Mouse (Mus musculus) liver, embryonic 13.5 days (tissue): ENCODE measurements around the gene Wdr34. TPM values are rescaled to one million over a fixed set of nuclear protein-coding genes. Genes with fewer than 3 reads are reported as not detected.
A peak's percentile ranks its signal among the peaks of the same experiment; 100 is the strongest.

Source experiments
- ATAC-seq: fragments of 200-750 bp; cut with Nextera tagmentation; 2 replicates; pipeline ENCODE4 v1.8.0; 2017; ENCODE audit warnings: low read depth, mild to moderate bottlenecking, moderate number of reproducible peaks, moderate library complexity
- DNase-seq: peaks from one replicate; pipeline ENCODE4 v3.0.0; 2022
- H3K27ac ChIP-seq: fragments of 300-500 bp; sonication (generic); 2 replicates; pipeline ENCODE4 v1.5.1; 2015; ENCODE audit warnings: moderate library complexity, mild to moderate bottlenecking, inconsistent platforms
- H3K27me3 ChIP-seq: fragments of 300-500 bp; sonication (generic); 2 replicates; pipeline ENCODE4 v1.6.1; 2015; ENCODE audit warnings: mild to moderate bottlenecking, inconsistent platforms
- H3K36me3 ChIP-seq: fragments of 300-500 bp; sonication (generic); 2 replicates; pipeline ENCODE4 v1.6.1; 2015; ENCODE audit warnings: mild to moderate bottlenecking, inconsistent platforms
- H3K4me1 ChIP-seq: fragments of 300-500 bp; sonication (generic); replicated peaks from 2 replicates; pipeline ENCODE4 v1.6.1; 2015; ENCODE audit warnings: inconsistent platforms
- H3K4me2 ChIP-seq: fragments of 300-500 bp; sonication (generic); 2 replicates; pipeline ENCODE4 v1.6.1; 2015; ENCODE audit warnings: inconsistent platforms, mild to moderate bottlenecking, moderate library complexity
- H3K4me3 ChIP-seq: fragments of 300-500 bp; sonication (generic); replicated peaks from 2 replicates; pipeline ENCODE4 v1.5.1; 2015; ENCODE audit warnings: mild to moderate bottlenecking, inconsistent platforms
- H3K9ac ChIP-seq: fragments of 300-500 bp; sonication (generic); 2 replicates; pipeline ENCODE4 v1.6.1; 2015; ENCODE audit warnings: mild to moderate bottlenecking, inconsistent platforms
- H3K9me3 ChIP-seq: fragments of 300-500 bp; sonication (generic); replicated peaks from 2 replicates; pipeline ENCODE4 v1.6.1; 2016; ENCODE audit warnings: inconsistent platforms
- WGBS: fragments of 180-500 bp; shearing (Covaris S2); methylation state at CpG from one replicate; pipeline ENCODE4 v1.1.7; 2015; ENCODE audit not compliant: insufficient replicate concordance; 5-methylcytosine and 5-hydroxymethylcytosine counted together
- polyA plus RNA-seq: library from polyadenylated mRNA; unstranded; fragments of >200 nt; fragmentation: Nextera tagmentation; extraction: Ambion mirVana; gene quantifications from 2 replicates; pipeline ENCODE4 v1.2.1, GENCODE M21; 2015

The Wdr34 gene
- polyA plus RNA-seq, 1 experiment from 2014 or later: 10.7 TPM

DNA sequence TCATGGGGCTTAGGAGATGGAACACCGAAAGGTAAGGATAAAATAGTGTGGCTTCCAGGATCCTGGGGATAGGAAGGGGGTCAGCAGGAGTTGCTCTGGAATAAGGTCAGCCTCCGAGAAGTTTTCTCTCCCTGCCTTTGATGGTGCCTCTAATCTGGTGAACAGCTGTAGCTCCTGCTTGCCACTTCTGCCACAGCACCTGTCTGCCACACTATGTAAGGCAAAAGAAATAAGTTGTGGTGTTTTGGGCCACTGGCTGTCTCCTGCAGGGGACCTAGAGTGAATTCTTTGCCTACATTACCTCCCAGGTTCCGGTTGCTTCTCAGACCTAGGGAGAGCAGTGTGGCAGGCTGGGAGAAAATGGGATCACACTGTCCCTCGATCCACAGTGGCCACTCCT is 30.1 kb upstream of the Wdr34 start:
- 64% methylated on average over 4 of the region's 4 CpGs for WGBS

DNA sequence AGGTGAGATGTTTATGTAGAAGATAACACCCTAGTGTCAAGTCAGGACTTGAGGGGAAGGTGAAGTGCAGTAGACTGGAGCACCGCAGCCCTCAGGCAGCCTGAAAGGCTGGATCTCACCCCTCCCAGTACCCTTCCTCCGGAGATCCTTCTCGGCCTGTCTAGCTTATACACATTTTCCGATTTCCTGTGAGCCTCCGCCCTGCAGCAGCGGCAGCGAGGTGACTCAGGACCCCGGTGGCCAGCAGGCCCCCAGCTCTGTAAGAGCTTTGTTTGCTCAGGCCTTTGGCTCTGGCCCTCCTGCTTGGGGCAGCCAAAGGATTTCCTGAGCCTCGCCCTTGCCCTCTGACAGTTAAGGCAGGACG is 29.6 kb upstream of the Wdr34 start:
- WGBS: 7% methylated on average over 10 of the region's 10 CpGs
- peak overlapping the region; percentile 79 for H3K9ac ChIP-seq

More for the DNA sequence above, 30.1 kb upstream of the Wdr34 start:
- Histone ChIP-seq H3K9me3 (no peaks in the 10 kb centered on the region), H3K36me3 (peaks cover under 1% of the 10 kb centered on the region; the same call in 1 of the 2 replicates), H3K4me2 (peak overlapping the region; percentile 99), H3K4me3 (no peak overlapping the region), H3K9ac (peak overlapping the region; percentile 79; the same call in 1 of the 2 replicates), H3K27me3 (no peaks in the 10 kb centered on the region), H3K4me1 (peaks cover 31% of the 10 kb centered on the region), H3K27ac (peak overlapping the region; percentile 80)
- DNase-seq: no peak
- ATAC-seq: no peak

DNA sequence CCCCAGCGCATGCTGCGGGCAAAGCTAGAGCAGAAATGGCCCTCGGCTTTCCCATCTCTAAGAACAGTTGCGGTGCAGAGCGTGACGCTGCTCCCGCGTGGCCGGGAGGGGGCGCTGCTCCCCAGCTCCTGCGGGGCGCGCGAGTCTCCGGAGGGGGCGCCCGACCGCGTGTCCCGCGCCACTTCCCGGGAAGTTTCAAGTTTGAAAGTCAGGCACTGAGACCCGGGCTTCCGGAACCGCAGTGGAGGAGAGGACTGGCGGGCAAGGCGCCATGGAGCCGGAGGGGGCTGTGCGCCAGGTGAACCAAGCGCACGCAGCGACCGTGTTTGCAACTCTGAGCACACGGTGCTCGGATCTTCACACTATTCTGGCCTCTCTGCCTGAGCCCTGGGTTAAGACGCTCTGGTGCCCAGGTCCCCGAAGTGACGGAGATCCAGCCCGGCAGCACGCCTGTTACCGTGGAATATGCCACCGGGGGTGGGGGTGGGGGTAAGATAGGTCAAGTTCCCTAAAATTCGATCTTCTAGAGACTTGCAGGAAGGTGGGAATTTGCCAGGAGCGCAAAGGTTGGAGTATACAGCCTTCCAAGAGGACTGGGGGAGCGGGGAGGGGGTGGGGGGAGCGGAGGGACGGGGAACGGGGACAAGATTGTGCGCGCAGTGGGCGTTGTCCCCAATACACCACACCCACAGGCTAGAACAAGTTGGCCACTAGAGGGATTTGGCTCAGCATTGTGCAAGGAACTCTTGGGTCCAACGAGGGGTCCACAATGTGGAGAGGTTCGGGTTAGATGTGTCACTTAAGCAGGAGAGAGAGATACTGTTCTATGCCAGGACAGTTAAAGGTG is 29.0 kb upstream of the Wdr34 start, which contains the start of gene Pkn3:
Gene Pkn3 (plus strand): TSS at position 183 of the 847 bp plus-strand sequence.
- Histone ChIP-seq H3K9ac (peak within 1 kb of the TSS; percentile 79), H3K9me3 (no peaks in the 10 kb centered on the region), H3K4me3 (peak within 1 kb of the TSS; percentile 71), H3K36me3 (peaks cover 11% of the 10 kb centered on the region), H3K27me3 (no peaks in the 10 kb centered on the region), H3K4me1 (peaks cover 31% of the 10 kb centered on the region), H3K27ac (peak within 1 kb of the TSS; percentile 80), H3K4me2 (peak within 1 kb of the TSS; percentile 99)
- ATAC-seq: peak; percentile 65
- under 1% methylated on average over 53 of the region's 53 CpGs for WGBS
- DNase-seq: peak; percentile 70

More for the DNA sequence above, 29.6 kb upstream of the Wdr34 start:
- no peaks in the 10 kb centered on the region for H3K9me3 ChIP-seq
- peak; percentile 34 for ATAC-seq
- peak overlapping the region; percentile 99 for H3K4me2 ChIP-seq
- H3K4me1 ChIP-seq: peaks cover 31% of the 10 kb centered on the region
- peaks cover 4% of the 10 kb centered on the region for H3K36me3 ChIP-seq
- H3K27me3 ChIP-seq: no peaks in the 10 kb centered on the region
- H3K27ac ChIP-seq: peak overlapping the region; percentile 80
- DNase-seq: no peak
- peak overlapping the region; percentile 71 for H3K4me3 ChIP-seq

DNA sequence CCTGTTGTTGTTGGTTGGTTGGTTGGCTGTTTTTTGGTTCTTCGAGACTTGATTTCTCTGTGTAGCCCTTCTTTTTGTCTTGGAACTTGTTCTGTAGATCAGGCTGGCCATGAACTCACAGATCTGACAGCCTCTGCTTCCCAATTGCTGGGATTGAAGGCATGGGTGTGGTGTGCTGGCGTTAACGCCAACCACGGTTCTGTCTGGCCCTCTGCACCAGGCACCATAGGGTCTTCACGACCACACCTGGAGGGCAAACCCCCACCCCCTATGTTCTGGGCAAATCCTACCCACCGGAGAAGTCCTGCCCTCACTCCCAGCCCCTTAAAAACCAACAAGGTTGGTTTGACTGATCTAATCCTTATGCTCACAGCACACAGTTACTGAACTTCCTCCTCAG is 28.3 kb upstream of the Wdr34 start:
- no peak for DNase-seq
- Histone ChIP-seq H3K4me1 (peaks cover 31% of the 10 kb centered on the region), H3K27me3 (no peaks in the 10 kb centered on the region), H3K9me3 (no peaks in the 10 kb centered on the region), H3K36me3 (peaks cover 16% of the 10 kb centered on the region), H3K4me2 (peak overlapping the region; percentile 99), H3K4me3 (peak overlapping the region; percentile 71), H3K27ac (peak overlapping the region; percentile 53; the same call in 1 of the 2 replicates), H3K9ac (peak overlapping the region; percentile 79; the same call in 1 of the 2 replicates)
- 48% methylated on average over 6 of the region's 6 CpGs for WGBS
- ATAC-seq: no peak

DNA sequence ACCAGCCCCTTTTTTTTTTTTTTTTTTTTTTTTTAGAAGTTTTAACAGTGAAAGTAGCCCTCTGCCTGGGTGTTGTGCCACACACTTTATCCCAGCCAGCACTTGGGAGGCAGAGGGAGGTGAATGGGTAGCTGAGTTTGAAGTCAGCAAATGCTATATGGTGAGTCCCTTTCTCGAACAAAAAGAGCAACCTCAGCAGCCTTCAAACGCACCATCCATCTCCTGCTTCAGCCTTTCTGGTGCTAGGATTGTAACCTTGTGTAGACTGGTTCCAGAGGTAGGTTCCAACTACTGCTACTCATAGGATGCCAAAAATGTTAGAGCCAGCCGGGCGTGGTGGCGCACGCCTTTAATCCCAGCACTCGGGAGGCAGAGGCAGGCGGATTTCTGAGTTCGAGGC is 27.8 kb upstream of the Wdr34 start:
- Histone ChIP-seq H3K27ac (no peak overlapping the region), H3K36me3 (peaks cover 19% of the 10 kb centered on the region), H3K9me3 (no peaks in the 10 kb centered on the region), H3K4me3 (no peak overlapping the region), H3K27me3 (no peaks in the 10 kb centered on the region), H3K9ac (no peak overlapping the region), H3K4me2 (no peak overlapping the region), H3K4me1 (peaks cover 31% of the 10 kb centered on the region)
- DNase-seq (no peak), ATAC-seq (no peak)
- 85% methylated on average over 9 of the region's 9 CpGs for WGBS

DNA sequence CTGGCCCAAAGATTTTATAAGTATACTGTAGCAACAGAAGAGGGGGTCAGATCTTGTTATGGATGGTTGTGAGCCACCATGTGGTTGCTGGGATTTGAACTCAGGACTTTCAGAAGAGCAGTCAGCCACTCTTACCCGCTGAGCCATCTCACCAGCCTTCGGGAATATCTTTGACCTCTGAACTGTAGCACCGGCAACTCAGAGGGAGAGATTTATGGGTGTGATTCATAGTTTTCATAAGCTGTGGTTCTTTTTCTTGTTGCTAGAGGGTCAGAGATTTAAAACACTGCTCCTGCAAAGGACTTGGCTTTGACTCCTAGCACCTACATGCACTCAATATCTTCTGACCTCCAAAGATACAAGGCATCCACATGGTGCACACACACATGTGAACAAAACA is 26.9 kb upstream of the Wdr34 start:
- H3K4me2 ChIP-seq: no peak overlapping the region
- WGBS: 64% methylated on average over 3 of the region's 3 CpGs

DNA sequence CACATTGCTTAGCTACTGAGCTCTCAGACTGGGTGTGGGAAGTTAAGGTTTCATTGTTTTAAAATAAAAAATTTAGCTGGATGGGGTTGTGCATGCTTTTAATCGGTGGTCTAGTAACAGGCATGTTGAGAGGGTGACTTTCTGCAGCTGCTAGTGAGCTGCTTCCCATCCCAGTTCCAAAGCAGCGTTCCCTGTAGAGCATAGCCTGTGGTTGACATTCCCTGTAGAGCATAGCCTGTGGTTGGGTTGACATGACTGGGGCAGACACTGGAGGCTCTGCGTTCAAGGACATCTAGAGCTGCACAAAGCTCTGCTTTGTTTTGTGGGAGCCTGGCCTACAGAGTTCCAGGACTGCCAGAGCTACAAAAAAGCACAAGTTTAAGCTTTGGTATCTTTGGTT is 24.6 kb upstream of the Wdr34 start:
- no peak overlapping the region for H3K9ac ChIP-seq
- peaks cover 25% of the 10 kb centered on the region for H3K4me1 ChIP-seq
- no peaks in the 10 kb centered on the region for H3K27me3 ChIP-seq
- H3K9me3 ChIP-seq: no peaks in the 10 kb centered on the region
- no peak overlapping the region for H3K4me3 ChIP-seq
- 72% methylated on average over 3 of the region's 3 CpGs for WGBS
- ATAC-seq (no peak), DNase-seq (no peak)
- peaks cover 44% of the 10 kb centered on the region for H3K36me3 ChIP-seq
- no peak overlapping the region for H3K4me2 ChIP-seq
- H3K27ac ChIP-seq: no peak overlapping the region

More for the DNA sequence above, 26.9 kb upstream of the Wdr34 start:
- DNase-seq (no peak), ATAC-seq (no peak)
- Histone ChIP-seq H3K4me1 (peaks cover 31% of the 10 kb centered on the region), H3K9ac (no peak overlapping the region), H3K4me3 (no peak overlapping the region), H3K9me3 (no peaks in the 10 kb centered on the region), H3K27me3 (no peaks in the 10 kb centered on the region), H3K36me3 (peaks cover 21% of the 10 kb centered on the region), H3K27ac (no peak overlapping the region)

DNA sequence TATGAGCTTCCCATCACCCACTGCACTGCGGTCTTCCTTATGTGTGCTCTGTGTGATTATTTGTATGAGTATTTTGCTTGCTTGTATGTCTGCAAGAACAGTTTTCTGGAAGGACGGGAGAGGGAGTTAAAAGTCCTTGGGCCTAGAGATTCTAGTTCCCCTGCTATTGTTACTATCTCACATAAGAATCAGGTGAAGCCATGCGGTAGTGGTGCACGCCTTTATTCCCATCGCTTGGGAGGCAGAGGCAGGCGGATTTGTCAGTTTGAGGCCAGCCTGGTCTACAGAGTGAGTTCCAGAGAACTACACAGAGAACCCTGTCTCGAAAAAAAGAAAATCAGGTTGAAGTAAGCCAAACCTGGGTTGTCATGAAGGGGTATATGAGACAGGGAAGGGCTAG is 24.2 kb upstream of the Wdr34 start:
- no peak overlapping the region for H3K9ac ChIP-seq
- no peak overlapping the region for H3K4me2 ChIP-seq
- H3K4me3 ChIP-seq: no peak overlapping the region
- no peak overlapping the region for H3K27ac ChIP-seq
- H3K4me1 ChIP-seq: peaks cover 25% of the 10 kb centered on the region
- peaks cover 48% of the 10 kb centered on the region for H3K36me3 ChIP-seq
- H3K9me3 ChIP-seq: no peaks in the 10 kb centered on the region
- no peaks in the 10 kb centered on the region for H3K27me3 ChIP-seq
- WGBS: 60% methylated on average over 7 of the region's 7 CpGs
- ATAC-seq (no peak), DNase-seq (no peak)

DNA sequence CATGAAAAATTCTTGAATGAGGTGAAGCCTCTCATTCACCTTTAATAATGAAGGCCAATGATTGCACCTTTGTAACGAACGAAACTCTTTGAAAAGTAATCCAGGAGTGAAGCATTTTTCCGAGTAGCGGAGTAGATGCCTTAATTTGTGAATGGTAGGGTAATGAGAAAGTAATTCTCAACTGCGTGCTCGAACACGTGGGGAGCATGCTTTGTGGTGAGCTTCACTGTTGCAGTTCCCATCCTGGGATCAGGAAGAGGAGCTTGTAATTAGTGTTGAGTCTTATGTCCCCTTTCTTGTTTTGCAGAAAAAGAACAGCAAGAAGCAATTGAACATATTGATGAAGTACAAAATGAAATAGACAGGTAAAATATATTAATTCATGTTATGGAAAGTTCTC is 19.3 kb upstream of the Wdr34 start:
- H3K9ac ChIP-seq: peak overlapping the region; percentile 97
- no peak for DNase-seq
- 21% methylated on average over 7 of the region's 7 CpGs for WGBS
- ATAC-seq: no peak
- H3K36me3 ChIP-seq: peaks cover 40% of the 10 kb centered on the region
- H3K27me3 ChIP-seq: no peaks in the 10 kb centered on the region
- H3K9me3 ChIP-seq: no peaks in the 10 kb centered on the region
- peak overlapping the region; percentile 98 for H3K4me3 ChIP-seq
- peak overlapping the region; percentile 97 for H3K27ac ChIP-seq
- H3K4me2 ChIP-seq: peak overlapping the region; percentile 98
- peaks cover 49% of the 10 kb centered on the region for H3K4me1 ChIP-seq

DNA sequence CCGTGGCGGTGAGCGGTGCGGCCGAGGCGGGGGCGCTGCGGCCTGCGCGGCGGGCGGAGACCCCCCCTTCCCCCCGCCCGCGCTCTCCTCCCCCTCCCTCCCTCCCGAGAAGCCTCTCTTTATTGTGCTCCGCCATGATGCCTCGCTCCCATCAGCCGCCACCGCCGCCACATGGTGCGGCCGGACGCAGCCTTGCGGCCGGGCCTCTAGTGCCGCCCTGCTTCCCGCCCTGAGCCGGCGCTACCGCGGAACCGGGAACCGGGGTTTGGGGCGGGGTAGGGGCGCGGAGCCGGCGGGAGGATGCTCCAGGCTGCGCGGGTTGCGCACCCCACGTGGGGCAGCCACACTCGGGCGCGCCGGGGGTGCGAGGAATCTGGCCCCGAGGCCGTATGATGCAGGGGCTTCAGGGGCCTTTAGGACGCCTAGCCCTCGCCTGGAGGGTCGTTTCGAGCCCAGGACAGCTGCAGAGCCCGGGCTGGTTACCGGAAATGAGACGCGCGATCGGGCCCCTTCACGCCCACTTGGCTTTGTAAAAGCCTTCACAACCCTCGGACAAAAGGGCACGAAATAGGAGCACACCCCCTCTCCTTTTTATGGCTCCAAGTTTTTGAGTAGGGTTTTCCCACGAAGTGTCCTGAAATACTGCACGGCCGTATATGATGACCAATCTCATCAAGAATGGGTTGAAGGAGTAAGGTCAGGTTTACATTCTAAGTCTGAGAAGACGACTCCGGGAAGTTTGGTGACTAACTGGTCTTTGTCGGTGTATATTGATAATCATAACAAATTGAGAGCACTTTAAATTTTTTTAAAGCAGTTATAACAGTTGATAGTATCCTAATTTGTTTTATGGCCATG is 18.6 kb upstream of the Wdr34 start:
- peaks cover 34% of the 10 kb centered on the region for H3K36me3 ChIP-seq
- peak overlapping the region; percentile 97 for H3K27ac ChIP-seq
- peak overlapping the region; percentile 98 for H3K4me2 ChIP-seq
- ATAC-seq (no peak), DNase-seq (peak; percentile 35)
- peak overlapping the region; percentile 97 for H3K9ac ChIP-seq
- H3K4me3 ChIP-seq: peak overlapping the region; percentile 98
- no peaks in the 10 kb centered on the region for H3K27me3 ChIP-seq
- no peaks in the 10 kb centered on the region for H3K9me3 ChIP-seq
- under 1% methylated on average over 49 of the region's 69 CpGs for WGBS
- peaks cover 54% of the 10 kb centered on the region for H3K4me1 ChIP-seq
